Mouse (Mus musculus): ENCODE data around the gene Sh3gl1. TPM values are rescaled to one million over a fixed set of nuclear protein-coding genes. Genes with fewer than 3 reads are reported as not detected.

Gene Sh3gl1
- total RNA-seq, 2 experiments from 2014 or later = 66.3 to 67.4 TPM

- no peak for DNase-seq (ENCODE audit: low spot score in 2 of 2)
These were observed 4.4 kb upstream of the Sh3gl1 start for GRCm38 (mm10) chr17:56040857-56041163.

- peak; percentile 91 for DNase-seq (ENCODE audit: low spot score in 2 of 2)
These were observed 3.8 kb upstream of the Sh3gl1 start, which contains the start of gene Chaf1a for GRCm38 (mm10) chr17:56040030-56040856. Gene Chaf1a (plus strand): TSS chr17:56040439.

GRCm38 (mm10) chr17:56039345-56039744 is 2.9 kb upstream of the Sh3gl1 start:
- DNase-seq (ENCODE audit: low spot score in 2 of 2) = no peak

- DNase-seq (ENCODE audit: low spot score in 2 of 2) = no peak
These were observed 2.3 kb upstream of the Sh3gl1 start for GRCm38 (mm10) chr17:56038583-56039261.

GRCm38 (mm10) chr17:56036901-56037287 is 459 bp upstream of the Sh3gl1 start:
- DNase-seq (ENCODE audit: low spot score in 2 of 2) = no peak

- no peak for DNase-seq (ENCODE audit: low spot score in 2 of 2)
These were observed 1.2 kb downstream of the Sh3gl1 start for GRCm38 (mm10) chr17:56035216-56035615.

GRCm38 (mm10) chr17:56034726-56035100 is 1.7 kb downstream of the Sh3gl1 start:
- DNase-seq (ENCODE audit: low spot score in 2 of 2) = no peak

- no peak for DNase-seq (ENCODE audit: low spot score in 2 of 2)
These were observed 2.3 kb downstream of the Sh3gl1 start for GRCm38 (mm10) chr17:56034040-56034725.

- no peak for DNase-seq (ENCODE audit: low spot score in 2 of 2)
These were observed 3.6 kb downstream of the Sh3gl1 start for GRCm38 (mm10) chr17:56032831-56033230.

GRCm38 (mm10) chr17:56032127-56032733 is 4.2 kb downstream of the Sh3gl1 start:
- no peak for DNase-seq (ENCODE audit: low spot score in 2 of 2)

- DNase-seq (ENCODE audit: low spot score in 2 of 2) = no peak
These were observed 5.0 kb downstream of the Sh3gl1 start for GRCm38 (mm10) chr17:56031431-56031830.

GRCm38 (mm10) chr17:56030919-56031318 is 5.5 kb downstream of the Sh3gl1 start:
- DNase-seq (ENCODE audit: low spot score in 2 of 2) = no peak

- no peak for DNase-seq (ENCODE audit: low spot score in 2 of 2)
These were observed 6.1 kb downstream of the Sh3gl1 start for GRCm38 (mm10) chr17:56030238-56030870.

GRCm38 (mm10) chr17:56027801-56028441 is 8.5 kb downstream of the Sh3gl1 start:
- DNase-seq (ENCODE audit: low spot score in 2 of 2) = no peak

- DNase-seq (ENCODE audit: low spot score in 2 of 2) = no peak
These were observed 9.6 kb downstream of the Sh3gl1 start for GRCm38 (mm10) chr17:56026881-56027280.

- DNase-seq (ENCODE audit: low spot score in 2 of 2) = no peak
These were observed 10.1 kb downstream of the Sh3gl1 start for GRCm38 (mm10) chr17:56026303-56026702.

- DNase-seq (ENCODE audit: low spot score in 2 of 2) = no peak
These were observed 11.5 kb downstream of the Sh3gl1 start for GRCm38 (mm10) chr17:56024931-56025330.

- DNase-seq (ENCODE audit: low spot score in 2 of 2) = no peak
These were observed 12.0 kb downstream of the Sh3gl1 start for GRCm38 (mm10) chr17:56024476-56024875.

GRCm38 (mm10) chr17:56023386-56023785 is 13.0 kb downstream of the Sh3gl1 start:
- DNase-seq (ENCODE audit: low spot score in 2 of 2) = no peak

GRCm38 (mm10) chr17:56022989-56023290 is 13.5 kb downstream of the Sh3gl1 start:
- DNase-seq (ENCODE audit: low spot score in 2 of 2) = no peak
